Mouse (Mus musculus) heart, adult 2 months (tissue): ENCODE results near the gene Aqp5. TPM values are rescaled to one million over a fixed set of nuclear protein-coding genes. Genes with fewer than 3 reads are reported as not detected.

Experiments used
- DNase-seq, 2 experiments: peaks; one replicate each; pipeline ENCODE4 v3.0.0; 2021
- H3K27ac ChIP-seq: fragments of 200-600 bp; 2 replicates; pipeline ENCODE4 v1.8.1; 2022
- H3K27me3 ChIP-seq: fragments of 200-500 bp; 2 replicates; pipeline ENCODE4 v1.6.1; 2012; ENCODE audit warnings: mild to moderate bottlenecking, low read length, inconsistent platforms, mixed read lengths; ENCODE audit not compliant: control insufficient read depth, insufficient read depth
- H3K36me3 ChIP-seq: fragments of 200-500 bp; 2 replicates; pipeline ENCODE4 v1.6.1; 2012; ENCODE audit warnings: low read length, inconsistent platforms; ENCODE audit not compliant: control insufficient read depth, insufficient read depth
- H3K4me1 ChIP-seq: fragments of 200-500 bp; 2 replicates; pipeline ENCODE4 v1.6.1; 2011; ENCODE audit warnings: low read length; ENCODE audit not compliant: control insufficient read depth, insufficient read depth
- H3K4me3 ChIP-seq: fragments of 200-600 bp; 2 replicates; pipeline ENCODE4 v1.8.1; 2022
- H3K79me2 ChIP-seq: fragments of 200-500 bp; replicated peaks from 2 replicates; pipeline ENCODE4 v1.6.1; 2012; ENCODE audit warnings: mild to moderate bottlenecking, inconsistent platforms, low read length, moderate library complexity, mixed read lengths; ENCODE audit not compliant: control insufficient read depth, insufficient read depth
- H3K9ac ChIP-seq: fragments of 200-500 bp; 2 replicates; pipeline ENCODE4 v1.6.1; 2012; ENCODE audit warnings: low read depth, mild to moderate bottlenecking, control low read depth, inconsistent platforms, low read length, mixed read lengths
- CTCF ChIP-seq: fragments of 200-600 bp; IDR thresholded peaks from 2 replicates; pipeline ENCODE4 v1.8.1; 2022; ENCODE audit warnings: antibody characterized with exemption, mild to moderate bottlenecking, moderate library complexity
- EP300 ChIP-seq: fragments of 200-500 bp; IDR thresholded peaks from 2 replicates; pipeline ENCODE4 v1.6.1; 2011; ENCODE audit warnings: low read depth, low read length, control low read depth; ENCODE audit not compliant: insufficient read depth
- POLR2A ChIP-seq: fragments of 200-500 bp; IDR thresholded peaks from 2 replicates; pipeline ENCODE4 v1.6.1; 2011; ENCODE audit warnings: mild to moderate bottlenecking, low read depth, low read length, control low read depth; ENCODE audit not compliant: insufficient read depth
- WGBS: fragments of 180-500 bp; shearing (Covaris S2); methylation state at CpG from one replicate; pipeline ENCODE4 v1.1.7; 2018; 5-methylcytosine and 5-hydroxymethylcytosine counted together
- intact Hi-C: fragments of 180-260 bp; cut with DNase I; formaldehyde crosslinking; loops from one replicate; pipeline ENCODE4 v1.15.1; 2025
- polyA plus RNA-seq: library from polyadenylated mRNA; depleted of rRNA; stranded (reverse); fragments of >200 nt; gene quantifications from 2 replicates; pipeline ENCODE4 v1.2.3, GENCODE M21; 2012
- total RNA-seq, 2 experiments: library from RNA; stranded (reverse); gene quantifications; 2 replicates each; pipeline ENCODE4 v1.2.3; 2021

Aqp5 gene
- total and polyA plus RNA-seq, 3 experiments: 0.42 to 7.2 TPM; not detected in 1

DNA sequence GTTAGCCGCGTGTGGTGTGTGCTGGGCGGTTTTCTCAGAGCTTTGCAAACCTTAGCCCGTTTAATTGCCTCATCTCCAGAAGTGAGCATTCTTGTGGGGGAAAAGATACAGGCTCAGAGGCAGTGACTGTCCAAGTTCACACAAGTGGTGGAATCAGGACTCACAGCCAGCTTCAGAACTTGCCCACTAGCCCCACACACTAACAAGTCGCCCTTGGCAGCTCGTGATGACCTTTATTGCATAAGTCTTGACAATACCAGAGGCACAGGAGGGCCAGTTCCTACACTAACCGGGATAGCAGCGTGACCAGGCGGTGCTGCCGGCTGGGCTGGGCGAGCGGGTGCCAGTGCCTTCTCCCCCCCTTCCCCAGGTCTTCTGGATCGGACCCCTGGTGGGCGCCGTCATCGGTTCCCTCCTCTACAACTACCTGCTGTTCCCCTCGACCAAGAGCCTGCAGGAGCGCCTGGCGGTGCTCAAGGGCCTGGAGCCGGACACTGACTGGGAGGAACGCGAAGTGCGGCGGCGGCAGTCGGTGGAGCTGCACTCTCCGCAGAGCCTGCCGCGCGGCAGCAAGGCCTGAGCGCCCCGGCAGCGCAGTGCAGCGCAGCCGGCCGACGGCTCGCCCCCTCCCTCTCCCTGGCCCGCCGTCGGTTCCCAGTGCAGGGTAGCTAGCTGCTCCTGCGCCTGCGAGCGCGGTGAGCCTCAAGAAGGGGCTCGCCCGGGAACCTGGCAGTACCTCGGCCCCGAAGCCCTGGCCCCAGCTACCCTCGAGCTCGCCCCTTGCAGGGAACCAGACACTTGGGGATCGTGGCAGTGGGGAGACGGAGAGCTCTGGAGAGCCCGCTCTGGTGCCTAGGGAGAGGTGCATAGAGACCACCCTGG is 6.9 kb upstream of the Aqp5 start:
- WGBS: 6% methylated on average over 53 of the region's 54 CpGs
- no peaks in the 10 kb centered on the region for H3K79me2 ChIP-seq

DNA sequence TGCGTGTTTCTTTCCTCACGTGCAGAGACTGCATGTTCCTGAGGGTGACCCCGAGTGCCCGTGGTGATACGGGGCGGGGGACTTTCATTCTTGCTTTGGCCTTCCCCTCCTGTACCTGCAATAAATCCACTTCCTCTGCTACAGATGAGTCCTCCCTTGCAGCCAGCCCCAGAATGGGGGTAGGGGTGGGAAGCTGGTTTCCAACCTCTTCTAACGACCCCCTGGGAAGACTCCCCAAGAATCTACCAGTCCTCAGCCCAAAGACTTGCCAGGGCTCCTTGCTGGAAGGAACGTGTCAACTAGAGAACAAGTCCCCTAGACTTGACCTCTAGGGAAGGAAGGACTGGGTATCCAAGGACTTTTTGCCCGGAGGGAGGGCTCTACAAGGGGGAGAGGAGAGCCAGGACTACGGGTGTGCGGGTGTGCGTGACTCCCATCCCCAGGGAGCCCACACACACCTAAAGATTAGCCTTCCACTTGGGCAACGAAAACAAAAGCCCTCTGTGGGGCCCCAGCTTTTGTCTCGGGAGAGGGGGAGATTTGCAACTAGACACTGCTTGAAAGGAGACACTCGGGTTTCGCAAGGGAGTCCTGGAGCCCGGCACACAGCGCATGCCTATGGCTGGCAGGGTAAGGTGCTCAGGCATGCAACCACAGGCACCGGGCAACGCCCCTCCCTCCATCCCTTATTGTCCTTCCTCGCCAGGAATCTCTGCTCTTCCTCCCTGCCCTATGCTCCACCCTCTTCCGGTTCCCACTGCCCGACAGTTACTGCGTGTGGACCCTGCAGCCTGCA is 6.0 kb upstream of the Aqp5 start:
- WGBS: 8% methylated on average over 24 of the region's 24 CpGs
- peaks cover 1% of the 10 kb centered on the region; the same call in 1 of the 2 replicates for H3K4me1 ChIP-seq
- peaks cover 6% of the 10 kb centered on the region; the same call in 1 of the 2 replicates for H3K27me3 ChIP-seq
- H3K9ac ChIP-seq: no peak overlapping the region
- no peak overlapping the region for H3K27ac ChIP-seq
- H3K79me2 ChIP-seq: no peaks in the 10 kb centered on the region
- no peaks in the 10 kb centered on the region for H3K36me3 ChIP-seq
- peak; percentile 20 to 28 for DNase-seq
- intact Hi-C loops: no loop called here
- no peak overlapping the region for H3K4me3 ChIP-seq
- TF ChIP-seq POLR2A (no peak), EP300 (no peak), CTCF (no peak)

More for the DNA sequence above, 6.9 kb upstream of the Aqp5 start:
- Histone ChIP-seq H3K4me3 (peak overlapping the region; percentile 27), H3K9ac (peak overlapping the region; percentile 33; the same call in 1 of the 2 replicates), H3K27me3 (peaks cover 6% of the 10 kb centered on the region; the same call in 1 of the 2 replicates), H3K27ac (no peak overlapping the region), H3K36me3 (no peaks in the 10 kb centered on the region), H3K4me1 (peaks cover 1% of the 10 kb centered on the region; the same call in 1 of the 2 replicates)
- intact Hi-C loops: no loop called here
- peak; percentile 43 to 54 for DNase-seq
- no peak for TF ChIP-seq POLR2A
- TF ChIP-seq CTCF: peak; percentile 9; the same call in 1 of the 2 replicates

GRCm38 (mm10) chr15:99585741-99586140 is 4.8 kb upstream of the Aqp5 start:
- Histone ChIP-seq H3K4me3 (no peak overlapping the region), H3K27ac (no peak overlapping the region), H3K79me2 (no peaks in the 10 kb centered on the region), H3K4me1 (peaks cover 1% of the 10 kb centered on the region; the same call in 1 of the 2 replicates), H3K9ac (no peak overlapping the region), H3K27me3 (peaks cover 10% of the 10 kb centered on the region; the same call in 1 of the 2 replicates), H3K36me3 (no peaks in the 10 kb centered on the region)
- intact Hi-C loops: no loop called here
- 78% methylated on average over 6 of the region's 6 CpGs for WGBS
- DNase-seq: no peak
- TF ChIP-seq POLR2A (no peak), EP300 (no peak), CTCF (no peak)

DNA sequence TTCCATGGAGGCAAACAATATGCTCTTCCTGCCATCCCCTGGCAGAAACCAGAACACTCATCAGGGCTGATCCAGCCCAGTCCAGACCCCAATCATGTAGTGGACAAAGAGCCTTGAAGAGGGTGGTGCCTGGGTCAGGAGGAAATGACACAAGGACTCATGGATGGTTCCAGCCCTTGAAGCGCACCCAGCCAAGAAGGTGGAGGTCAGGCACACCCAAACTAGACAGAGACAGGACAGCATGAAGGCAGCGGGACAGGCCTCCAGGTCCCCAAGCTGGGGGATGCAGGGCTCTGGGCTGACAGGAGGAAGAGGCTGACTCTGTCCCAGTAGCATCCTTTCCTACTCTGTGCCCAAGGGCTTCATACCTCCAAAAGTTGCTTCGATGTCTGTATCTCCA is 4.1 kb upstream of the Aqp5 start:
- H3K27ac ChIP-seq: no peak overlapping the region
- intact Hi-C loops: no loop called here
- H3K4me3 ChIP-seq: no peak overlapping the region
- TF ChIP-seq POLR2A (no peak), CTCF (no peak), EP300 (no peak)
- peaks cover 1% of the 10 kb centered on the region; the same call in 1 of the 2 replicates for H3K4me1 ChIP-seq
- H3K27me3 ChIP-seq: peaks cover 13% of the 10 kb centered on the region
- H3K36me3 ChIP-seq: no peaks in the 10 kb centered on the region
- no peak overlapping the region for H3K9ac ChIP-seq
- 81% methylated on average over 3 of the region's 3 CpGs for WGBS
- no peaks in the 10 kb centered on the region for H3K79me2 ChIP-seq
- DNase-seq: no peak

GRCm38 (mm10) chr15:99589237-99589636 is 1.3 kb upstream of the Aqp5 start:
- no peaks in the 10 kb centered on the region for H3K36me3 ChIP-seq
- intact Hi-C loops: no loop called here
- H3K4me3 ChIP-seq: no peak overlapping the region
- 17% methylated on average over 9 of the region's 9 CpGs for WGBS
- no peak for DNase-seq
- H3K27ac ChIP-seq: no peak overlapping the region
- no peak for TF ChIP-seq CTCF
- no peak for TF ChIP-seq EP300
- no peak for TF ChIP-seq POLR2A
- peaks cover 14% of the 10 kb centered on the region for H3K27me3 ChIP-seq
- no peaks in the 10 kb centered on the region for H3K79me2 ChIP-seq
- H3K9ac ChIP-seq: no peak overlapping the region
- no peaks in the 10 kb centered on the region for H3K4me1 ChIP-seq
